Mouse (Mus musculus) adrenal gland, postnatal 25 days (tissue): Measurements from ENCODE around the gene Racgap1. TPM values are rescaled to one million over a fixed set of nuclear protein-coding genes. Genes with fewer than 3 reads are reported as not detected.

Source experiments
- DNase-seq: peaks from one replicate; pipeline ENCODE4 v3.0.0; 2021; ENCODE audit warnings: mixed read lengths
- total RNA-seq: library from RNA; stranded (reverse); gene quantifications from 2 replicates; pipeline ENCODE4 v1.2.3, GENCODE M21; 2021

The Racgap1 gene
- total RNA-seq, 1 experiment from 2014 or later: 13.6 TPM

GRCm38 (mm10) chr15:99618595-99618994 is 32.9 kb downstream of the Racgap1 start:
- no peak for DNase-seq

GRCm38 (mm10) chr15:99615246-99615645 is 36.2 kb downstream of the Racgap1 start:
- DNase-seq: no peak

- DNase-seq: no peak
Measured at GRCm38 (mm10) chr15:99614753-99615152, 36.7 kb downstream of the Racgap1 start.

DNA sequence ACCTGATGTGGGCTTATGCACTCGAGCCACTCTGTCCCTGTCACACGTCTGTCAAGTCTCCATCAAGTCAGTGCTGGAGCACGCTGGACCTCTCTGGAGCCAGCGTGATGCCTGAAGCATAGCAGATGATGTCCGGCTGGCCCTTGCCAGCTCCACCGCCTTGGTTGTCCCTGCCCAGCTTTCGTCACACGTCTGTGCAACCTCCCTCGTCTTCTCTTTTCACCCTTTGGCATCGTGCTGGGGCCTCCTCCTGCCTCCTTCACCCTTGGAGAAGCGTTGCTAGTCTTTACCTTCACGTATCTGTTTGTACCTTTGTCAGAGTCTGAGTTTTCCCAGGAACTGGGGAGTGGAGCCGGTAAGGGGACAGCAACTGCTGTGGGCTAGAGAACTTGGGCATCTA is 37.2 kb downstream of the Racgap1 start:
- DNase-seq: no peak

- no peak for DNase-seq
Measured at GRCm38 (mm10) chr15:99611563-99611962, 39.9 kb downstream of the Racgap1 start.

DNA sequence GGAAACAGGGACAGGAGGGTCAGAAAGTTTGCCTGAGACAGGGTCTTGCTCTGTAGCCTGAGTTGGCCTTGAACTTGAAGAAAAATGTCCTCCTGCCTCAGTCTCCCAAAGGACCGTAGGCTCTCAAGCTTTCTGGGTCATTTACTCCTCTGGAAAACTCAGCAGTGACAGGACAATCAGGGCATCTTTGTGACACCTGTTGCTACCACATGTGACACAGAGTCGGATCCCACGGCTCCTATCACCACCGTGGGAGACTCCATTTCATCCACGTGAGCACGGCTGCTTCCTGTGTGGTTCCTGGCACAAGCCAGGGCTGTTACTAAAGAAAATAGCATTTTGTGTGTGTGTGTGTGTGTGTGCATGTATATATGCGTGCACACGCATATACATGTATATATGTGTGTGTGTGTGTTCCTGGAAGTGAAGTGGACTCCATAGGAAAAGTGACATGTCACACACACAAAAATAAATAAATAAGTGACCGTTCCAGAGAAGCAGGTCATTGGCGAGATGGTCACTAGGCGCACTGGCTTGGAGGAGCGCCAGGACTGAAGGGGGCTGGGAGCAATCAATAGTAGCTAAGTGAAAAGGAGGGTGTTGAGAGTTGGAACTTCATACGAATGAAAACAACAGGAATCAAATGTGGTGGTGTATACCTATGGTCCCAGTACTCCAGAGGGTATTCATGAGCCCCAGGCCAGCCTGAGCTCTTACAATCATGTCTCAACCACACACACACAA is 42.9 kb downstream of the Racgap1 start:
- DNase-seq: no peak

GRCm38 (mm10) chr15:99607388-99608113 is 43.9 kb downstream of the Racgap1 start:
- no peak for DNase-seq

DNA sequence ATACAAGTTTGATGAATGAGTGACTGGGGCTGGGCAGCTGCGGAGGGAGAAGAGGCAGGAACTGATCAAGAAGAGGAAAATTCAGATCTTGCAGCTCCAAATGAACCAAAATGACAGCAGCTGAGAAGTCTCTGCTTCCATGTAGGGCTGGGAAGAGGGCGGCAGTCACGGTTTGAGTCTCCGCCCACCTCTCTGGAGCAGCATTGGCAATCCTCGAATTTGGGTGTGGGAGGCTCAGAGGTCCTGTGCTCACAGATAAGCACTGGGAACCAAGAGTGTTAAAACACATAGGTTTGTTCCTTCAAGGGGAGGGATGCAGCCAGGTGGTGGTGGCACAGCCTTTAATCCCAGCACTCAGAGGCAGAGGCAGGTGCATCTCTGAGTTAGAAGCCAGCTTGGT is 44.9 kb downstream of the Racgap1 start:
- no peak for DNase-seq

- no peak for DNase-seq
Measured at GRCm38 (mm10) chr15:99605595-99605994, 45.9 kb downstream of the Racgap1 start.

DNA sequence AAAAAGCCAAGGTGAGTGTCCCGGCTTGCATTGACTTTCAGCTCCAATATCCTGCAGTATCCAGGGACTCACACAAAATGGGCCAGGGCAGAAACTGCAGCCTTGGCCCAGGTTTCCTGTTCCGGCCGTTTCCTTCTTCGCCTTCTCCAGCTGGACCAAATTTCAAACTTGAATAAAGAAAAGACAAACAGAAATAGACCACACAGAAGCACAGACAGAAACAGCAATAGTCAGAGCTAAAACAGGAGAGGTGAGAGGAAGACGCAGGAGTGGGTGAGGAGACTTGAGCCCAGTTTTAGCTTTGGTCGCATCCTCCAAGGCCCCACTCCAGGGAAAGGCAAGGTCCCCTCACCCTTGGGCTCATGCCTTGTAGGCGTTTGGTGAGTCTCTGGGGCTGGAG is 48.2 kb downstream of the Racgap1 start:
- no peak for DNase-seq

DNA sequence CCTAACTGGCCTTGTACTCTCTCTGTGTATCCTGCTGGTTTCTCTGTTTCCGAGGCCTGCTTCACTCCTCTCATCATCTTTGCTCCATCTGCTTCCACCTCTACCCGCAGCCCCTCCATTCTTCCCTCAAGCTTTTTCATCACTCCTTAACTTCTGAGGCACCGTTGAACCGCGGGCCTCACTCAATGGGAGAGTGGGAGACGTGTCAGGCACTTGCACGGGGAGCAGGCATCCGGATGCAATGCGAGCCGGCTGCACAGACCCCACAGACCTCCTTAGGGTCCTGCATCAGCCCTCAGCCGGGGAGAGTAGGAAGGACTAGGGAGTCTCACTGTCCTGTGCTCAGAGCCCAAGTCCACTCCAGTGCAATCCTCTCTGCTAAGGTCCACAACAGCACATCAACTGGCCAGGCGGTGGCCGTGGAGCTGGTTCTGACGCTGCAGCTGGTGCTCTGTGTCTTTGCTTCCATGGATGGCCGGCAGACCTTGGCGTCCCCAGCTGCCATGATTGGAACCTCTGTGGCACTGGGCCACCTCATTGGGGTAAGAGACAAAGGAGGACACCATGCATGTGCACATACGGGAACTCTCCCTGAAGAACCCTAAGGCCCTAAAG is 49.1 kb downstream of the Racgap1 start:
- DNase-seq: no peak

GRCm38 (mm10) chr15:99601823-99602120 is 49.7 kb downstream of the Racgap1 start:
- no peak for DNase-seq

- no peak for DNase-seq
Measured at GRCm38 (mm10) chr15:99600986-99601822, 50.3 kb downstream of the Racgap1 start, which contains the start of gene Aqp6. TSS of gene Aqp6 (plus strand) at chr15:99601400.

DNA sequence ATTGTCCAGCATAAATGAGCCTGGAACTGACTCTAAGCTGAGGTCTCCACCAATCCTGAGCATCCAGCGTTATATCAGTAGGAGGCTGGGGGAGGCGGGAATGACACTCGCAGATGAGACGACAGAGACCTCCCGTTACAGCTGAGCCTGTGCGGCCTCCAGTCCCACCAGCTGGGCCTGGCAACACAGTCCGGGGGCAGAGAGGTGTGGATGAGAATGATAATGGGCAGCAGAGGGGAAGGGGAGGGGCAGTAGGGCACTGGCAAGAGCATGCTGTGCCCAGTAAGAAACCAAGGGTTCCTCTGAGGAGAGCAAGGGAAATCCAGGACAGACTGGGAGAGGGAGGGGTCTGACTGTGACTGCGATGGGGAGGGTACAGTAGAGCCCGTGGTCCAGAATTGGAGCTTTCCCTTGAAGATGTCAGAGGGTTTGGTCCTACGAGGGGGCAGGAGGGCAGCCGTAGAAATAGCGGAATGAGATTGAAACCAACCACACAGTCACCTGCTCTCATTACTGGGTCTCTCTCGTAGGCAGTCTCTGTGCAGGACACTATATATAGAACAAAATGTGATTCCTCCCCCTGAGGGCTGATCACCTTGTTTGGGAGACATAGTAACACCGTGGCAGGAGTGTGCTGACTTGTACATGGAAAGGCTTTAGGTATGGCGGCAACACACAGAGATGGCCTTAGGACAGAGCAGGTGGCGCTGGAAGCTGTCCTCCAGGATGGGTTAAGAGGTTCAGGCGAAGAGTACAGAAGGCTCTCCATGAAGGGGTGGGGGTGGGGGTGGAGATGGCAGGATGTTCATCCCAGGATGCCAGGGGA is 52.0 kb downstream of the Racgap1 start:
- no peak for DNase-seq

- no peak for DNase-seq
Measured at GRCm38 (mm10) chr15:99597596-99597995, 53.9 kb downstream of the Racgap1 start.

GRCm38 (mm10) chr15:99596841-99597240 is 54.6 kb downstream of the Racgap1 start:
- no peak for DNase-seq

DNA sequence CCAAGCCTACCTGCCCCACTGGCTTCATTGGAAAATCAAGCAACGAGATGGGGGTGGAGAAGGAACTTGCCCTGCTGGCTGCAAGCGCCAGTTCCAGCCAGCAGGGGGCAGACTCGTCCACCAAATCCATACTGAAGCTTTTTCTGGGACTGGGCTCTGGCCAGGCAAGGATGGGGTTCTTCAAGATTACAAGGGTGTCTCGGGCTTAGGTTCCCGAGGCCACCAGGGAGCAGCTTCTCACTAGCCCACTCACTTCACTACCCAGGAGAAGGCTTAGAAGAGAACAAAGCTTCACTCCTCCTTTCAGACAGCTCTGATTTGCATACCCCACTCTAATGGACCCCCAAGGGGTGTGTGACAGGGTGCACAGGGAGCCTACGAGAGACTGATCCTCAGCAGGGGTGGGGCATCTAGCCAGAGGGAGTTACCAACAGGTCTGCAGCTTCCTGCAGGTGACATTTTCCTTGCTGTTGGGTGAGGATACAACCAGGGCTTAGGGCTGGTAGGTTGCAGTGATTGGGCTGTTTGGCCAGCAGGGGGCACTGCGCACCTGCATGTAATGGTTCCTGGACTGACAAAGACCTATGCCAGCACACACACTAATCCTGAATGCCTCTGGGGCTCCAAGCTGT is 55.3 kb downstream of the Racgap1 start:
- DNase-seq: peak; percentile 87

DNA sequence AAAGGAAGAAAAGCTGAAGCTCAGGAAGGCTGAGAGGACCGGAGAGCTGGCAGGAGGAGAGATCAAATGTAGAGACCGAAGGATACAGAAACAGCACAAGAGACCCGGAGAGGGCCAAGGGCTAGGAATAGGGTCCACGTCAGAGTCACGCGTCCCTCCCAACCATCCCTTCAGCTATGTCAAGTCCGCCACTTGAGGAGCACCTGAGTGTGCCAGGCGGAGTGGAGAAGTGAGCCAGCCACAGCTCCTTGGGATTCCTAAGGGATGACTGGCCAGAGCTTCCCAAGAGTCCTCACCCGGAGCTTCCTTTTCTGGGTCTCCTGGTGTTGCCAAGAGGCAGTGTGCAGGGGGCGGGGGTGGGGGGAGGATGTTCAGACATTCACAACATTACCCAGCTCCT is 56.5 kb downstream of the Racgap1 start:
- no peak for DNase-seq

GRCm38 (mm10) chr15:99592877-99593276 is 58.6 kb downstream of the Racgap1 start:
- DNase-seq: no peak

GRCm38 (mm10) chr15:99592177-99592576 is 59.3 kb downstream of the Racgap1 start:
- DNase-seq: peak; percentile 56

GRCm38 (mm10) chr15:99590429-99591084 is 60.9 kb downstream of the Racgap1 start, which contains the start of gene Aqp5:
TSS of gene Aqp5 (plus strand) at chr15:99590782.
- peak; percentile 35 for DNase-seq
